Mouse (Mus musculus) ovary, adult 18-20 months (tissue): ENCODE results near the gene Apex1.
"Not testable (repeated sequence)": the region's sequence is repeated elsewhere in the genome, so short reads cannot be mapped to it uniquely, and the experiment has no call there.

ENCODE experiments used
- DNase-seq: peaks from one replicate; pipeline ENCODE4 v3.0.0; 2022; ENCODE audit warnings: low spot score, mixed read lengths

Apex1 gene

DNA sequence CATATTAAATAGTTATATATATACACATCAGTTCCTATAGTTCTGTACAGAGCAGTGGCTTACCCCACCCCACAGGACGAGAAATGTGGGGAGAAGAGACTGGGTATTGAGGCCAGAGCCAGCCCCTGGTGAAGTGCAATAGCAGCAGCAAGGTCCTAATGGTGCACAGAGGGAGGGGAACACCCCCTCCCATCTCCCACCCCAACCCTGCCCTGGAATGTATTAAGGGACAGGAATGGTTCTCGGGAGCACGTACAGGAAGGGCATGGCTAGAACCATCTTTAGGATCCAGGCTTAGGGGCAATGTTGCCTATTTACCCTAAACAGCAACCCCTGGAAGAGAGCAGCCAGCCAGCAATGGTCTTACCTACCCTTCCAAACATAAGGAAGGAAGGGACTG is 2.6 kb downstream of the Apex1 start:
- no peak for DNase-seq

DNA sequence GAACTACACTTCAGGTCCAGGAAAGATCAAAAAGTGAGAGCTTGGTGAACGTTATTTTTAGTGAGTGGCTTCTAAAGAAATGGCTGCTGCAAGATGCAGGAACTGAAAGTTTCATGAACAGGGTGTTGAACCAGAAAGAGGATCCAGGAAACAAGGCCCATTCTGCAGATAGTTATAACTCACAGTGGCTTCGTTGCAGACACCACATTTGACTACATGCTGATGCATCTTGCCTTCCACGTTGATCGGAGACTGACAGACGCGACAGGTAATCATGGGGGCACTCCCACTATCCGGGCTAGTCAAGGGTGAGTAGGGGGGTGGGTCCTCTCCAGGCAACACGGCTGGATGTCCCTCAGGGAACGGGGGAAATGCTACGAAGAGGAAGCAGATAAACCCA is 5.2 kb downstream of the Apex1 start:
- no peak for DNase-seq

DNA sequence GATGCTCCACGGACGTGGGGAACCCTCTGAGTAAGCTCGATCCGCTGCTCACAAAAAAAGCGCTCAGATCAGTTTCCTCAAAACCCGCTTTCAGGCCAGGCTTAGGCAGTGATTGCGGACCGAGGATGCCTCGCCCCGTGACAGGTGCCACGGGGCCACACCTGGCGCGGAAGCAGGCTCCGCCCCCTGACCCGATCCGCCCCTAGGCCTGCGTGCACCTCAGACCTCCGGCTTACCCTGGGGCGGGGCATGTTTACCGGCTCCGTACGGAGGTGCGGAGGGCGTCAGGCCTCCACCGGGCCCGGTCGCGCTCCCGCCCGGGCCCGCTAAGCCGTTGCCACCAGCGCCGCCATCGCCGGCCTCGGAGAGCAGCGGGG is 5.6 kb downstream of the Apex1 start:
- DNase-seq, result no peak

DNA sequence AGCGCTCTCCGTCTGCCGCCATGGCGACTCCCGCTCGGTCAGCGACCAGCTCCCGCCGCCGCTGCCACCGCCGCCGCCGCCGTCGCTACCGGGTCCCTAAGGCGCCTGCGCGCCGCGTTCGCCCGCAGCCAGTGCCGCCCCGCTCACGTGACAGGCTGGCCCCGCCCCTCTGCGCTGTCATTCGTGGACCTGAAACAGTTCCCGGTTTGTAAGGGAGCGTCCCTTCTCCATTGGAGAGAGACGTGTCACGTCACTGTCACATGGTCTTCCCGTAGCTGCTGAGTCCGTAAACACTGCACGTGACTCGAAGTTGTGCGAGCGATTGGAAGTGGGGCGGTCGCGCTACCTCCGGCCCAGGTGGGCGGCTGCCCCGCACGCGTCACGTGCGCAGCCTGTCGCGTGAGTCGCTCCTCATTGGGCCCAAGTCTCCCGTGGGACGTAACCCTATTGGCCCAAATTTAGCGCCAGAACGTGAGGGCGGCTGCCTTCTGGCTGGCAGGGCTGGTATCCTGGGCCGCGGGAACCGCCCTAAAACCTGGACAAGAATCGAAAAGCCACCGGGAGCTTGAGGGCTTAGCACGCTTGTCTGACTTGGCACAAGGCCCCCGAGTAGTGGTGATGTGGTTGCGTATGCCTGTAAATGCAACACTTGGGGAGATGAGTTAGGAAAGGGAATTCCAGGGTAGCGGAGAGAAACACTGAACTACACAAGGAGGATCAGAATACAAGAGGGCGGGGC is 6.2 kb downstream of the Apex1 start, which contains the start of the genes Pip4p1 and Pnp:
Gene Pip4p1, minus strand, starts transcription at position 103 of the 739 bp plus-strand sequence.
Gene Pnp, plus strand, starts transcription at position 329 of the 739 bp plus-strand sequence.
- peak; percentile 99 for DNase-seq

DNA sequence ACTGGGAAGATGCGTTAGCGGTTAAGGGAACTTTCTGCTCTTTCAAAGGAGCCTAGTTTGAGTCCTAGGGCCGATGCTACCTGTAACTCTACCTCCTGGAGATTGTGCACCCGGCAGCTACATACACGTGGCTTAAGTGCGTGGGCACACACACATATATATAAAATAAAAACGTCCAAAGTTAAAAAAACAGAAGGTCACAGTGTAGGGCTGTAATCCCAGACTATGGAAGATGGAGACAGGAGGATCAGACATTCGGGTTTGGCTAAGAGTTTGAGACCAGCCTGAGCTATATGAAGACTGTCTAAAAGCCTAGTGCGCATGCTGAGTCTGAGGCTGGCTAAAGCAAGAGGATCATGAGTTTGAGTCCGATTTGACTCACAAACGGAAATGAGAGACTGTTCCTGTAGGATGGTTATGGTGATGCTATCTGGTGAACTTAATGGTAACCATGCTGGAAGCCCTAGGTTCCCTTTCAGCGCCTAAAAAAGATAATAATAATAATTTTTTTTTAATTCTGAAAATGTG is 6.8 kb downstream of the Apex1 start:
- DNase-seq, result no peak

DNA sequence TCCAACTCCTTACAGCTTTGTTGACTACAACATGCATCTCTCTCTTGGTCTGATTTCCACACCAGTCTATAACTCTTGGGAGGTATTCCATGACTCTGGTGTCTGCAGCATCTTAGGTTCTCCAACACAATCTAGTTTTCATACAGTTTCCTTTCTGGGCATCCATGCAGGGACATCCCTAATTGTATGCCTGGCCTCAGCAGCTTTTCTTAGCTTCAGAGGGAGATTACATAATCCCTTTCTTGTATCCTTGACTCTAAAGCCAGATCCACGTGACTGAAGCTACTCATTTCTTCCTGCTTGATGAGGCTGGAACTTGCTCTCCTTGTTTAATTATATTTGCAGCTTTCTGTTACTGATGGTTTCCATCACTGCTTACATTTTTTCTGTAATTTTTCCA is 11.9 kb downstream of the Apex1 start:
- DNase-seq, result no peak

DNA sequence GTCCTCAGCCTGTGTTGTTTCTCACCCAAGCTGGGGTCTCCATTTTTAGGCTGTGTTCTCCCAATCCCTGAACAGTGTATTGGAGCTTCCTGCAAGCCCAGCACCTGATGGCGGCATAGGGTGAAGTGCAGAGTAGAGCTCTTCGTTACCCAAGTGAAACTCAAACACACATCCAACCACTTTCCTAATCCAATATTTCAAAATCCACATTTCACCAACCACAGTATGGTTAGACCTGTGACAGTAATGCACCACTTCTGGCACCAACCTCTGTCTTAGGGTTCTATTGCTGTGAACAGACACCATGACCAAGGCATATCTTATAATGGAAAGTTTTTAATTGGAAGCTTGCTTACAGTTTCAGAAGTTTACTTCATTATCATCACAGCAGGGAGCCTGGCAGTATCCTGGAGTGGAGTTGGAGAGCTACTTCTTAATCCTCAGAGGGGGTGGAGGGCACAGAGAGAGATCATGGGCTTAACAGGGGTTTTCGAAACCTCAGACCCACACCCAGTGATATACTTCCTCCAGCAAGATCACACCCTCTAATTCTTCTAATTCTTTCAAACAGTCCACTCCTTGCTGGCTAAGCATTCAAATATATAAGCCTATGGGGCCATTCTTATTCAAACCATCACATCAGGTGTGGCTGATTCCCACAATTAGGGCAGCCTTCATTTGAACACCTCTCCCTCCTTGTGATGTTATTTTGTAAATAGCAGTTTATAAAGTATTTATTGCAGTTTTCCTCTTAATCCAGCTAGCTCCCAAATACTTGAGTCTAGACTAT is 13.5 kb downstream of the Apex1 start:
- no peak for DNase-seq

DNA sequence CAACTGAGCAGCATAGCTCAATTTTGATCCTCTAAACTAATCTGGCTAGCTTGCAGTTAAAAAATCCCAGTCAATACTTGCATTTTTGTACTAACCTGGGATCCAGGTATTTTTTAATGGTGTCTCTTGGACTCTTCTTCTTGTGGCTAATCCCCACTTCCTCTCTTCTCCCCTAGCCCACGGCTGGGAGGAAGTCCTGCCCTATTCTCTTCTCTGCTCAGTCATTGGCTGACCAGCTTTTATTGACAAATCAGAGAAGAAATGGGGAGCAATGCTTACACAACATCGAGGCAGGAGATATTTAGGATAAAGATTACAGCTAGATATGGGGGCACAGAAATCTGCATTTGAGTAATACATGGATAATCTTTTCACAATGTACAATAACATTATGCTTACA is 14.2 kb downstream of the Apex1 start:
- DNase-seq, result no peak

DNA sequence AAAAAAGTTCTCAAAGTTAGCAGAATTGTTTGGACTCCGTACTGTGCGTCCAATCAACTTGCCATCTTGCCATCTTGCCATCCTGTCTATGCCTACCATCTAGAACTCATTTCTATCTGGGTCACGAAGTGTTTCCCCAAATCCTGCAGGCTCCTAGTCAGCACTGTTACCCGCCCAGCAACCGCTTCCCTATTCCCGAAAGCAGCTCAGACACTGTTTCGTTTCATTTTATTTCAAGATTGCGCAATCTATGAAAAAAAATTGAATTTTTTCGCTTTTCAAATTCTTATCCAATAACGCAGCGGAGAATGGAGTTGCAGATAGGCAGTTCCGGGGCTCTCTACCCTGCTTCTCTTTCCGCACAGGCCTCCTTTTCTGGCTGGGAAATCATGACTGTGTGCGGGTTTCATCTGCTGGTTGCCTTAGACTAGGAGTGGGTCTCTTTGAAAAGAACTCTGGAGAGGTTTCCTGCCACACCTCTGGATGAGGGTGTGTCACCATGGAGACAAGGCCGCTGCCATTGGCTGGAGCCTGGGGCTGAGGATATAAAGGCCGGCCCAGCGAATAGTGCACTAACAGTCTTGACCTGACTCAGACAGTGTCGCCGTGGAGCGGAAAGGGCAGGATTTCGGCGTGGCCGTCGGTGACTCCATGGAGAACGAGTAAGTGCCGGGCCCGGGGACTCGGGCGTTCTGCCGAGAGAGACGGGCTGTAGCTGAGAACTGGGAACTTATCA is 19.3 kb downstream of the Apex1 start, which contains the start of gene Gm49342:
Gene Gm49342, plus strand, starts transcription at position 586 of the 736 bp plus-strand sequence.
- DNase-seq, result peak; percentile 93

DNA sequence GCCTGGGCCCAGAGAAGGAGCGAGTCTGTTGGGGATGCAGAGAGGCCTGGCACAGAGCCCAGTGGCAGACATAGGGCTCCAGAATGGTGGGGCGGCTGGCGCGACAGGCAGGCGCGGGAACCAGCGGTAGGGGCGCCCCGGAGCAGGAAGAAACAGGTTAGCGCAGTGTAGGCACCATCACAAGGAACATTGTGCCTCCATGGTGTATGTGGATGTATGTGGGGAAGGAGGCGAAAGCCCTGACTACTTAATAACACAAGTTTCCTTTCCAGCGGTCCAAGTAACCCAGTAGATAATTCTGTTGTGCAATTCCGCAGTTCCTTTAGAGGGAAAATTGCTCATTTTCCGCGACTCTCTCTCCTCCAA is 19.9 kb downstream of the Apex1 start:
- DNase-seq, result not testable (repeated sequence)

DNA sequence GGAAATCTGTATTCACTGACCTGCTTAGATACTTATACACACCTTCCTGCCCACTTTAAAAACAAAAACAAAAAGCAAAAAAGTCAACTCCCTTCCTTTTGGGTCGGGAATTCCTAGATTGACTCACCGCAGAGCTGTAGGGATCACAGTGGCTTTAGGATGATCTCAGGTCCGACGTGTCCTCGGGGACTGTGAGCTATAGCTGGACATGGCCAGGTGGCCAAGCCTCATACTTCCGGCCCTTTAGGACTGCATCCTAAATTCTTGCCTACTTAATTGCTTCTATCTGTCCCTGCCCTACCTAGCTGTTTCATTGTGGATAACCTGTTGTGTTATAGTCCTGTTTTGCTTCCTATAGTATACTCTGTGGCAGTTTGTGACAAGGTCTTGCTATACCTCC is 20.3 kb downstream of the Apex1 start:
- not testable (repeated sequence) for DNase-seq

DNA sequence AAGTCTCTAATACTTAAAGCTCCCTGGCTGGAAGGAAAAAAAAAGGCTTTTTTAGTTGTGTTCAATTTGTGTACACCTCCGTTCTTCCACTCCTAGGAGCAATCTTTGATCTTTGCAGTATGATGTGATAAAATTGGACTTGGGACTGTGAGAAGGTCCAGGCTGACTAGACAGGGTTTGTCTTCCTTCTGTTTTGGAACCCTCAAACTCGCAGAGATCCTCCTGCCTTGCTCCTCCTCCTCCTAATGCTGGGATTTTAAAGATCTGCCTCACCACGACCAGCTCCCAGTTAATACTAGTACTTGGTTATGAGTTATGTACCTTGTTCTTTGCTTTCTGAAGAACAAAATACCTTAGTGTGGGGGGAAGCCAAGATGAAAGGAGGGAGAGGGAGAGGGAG is 20.8 kb downstream of the Apex1 start:
- DNase-seq, result not testable (repeated sequence)

DNA sequence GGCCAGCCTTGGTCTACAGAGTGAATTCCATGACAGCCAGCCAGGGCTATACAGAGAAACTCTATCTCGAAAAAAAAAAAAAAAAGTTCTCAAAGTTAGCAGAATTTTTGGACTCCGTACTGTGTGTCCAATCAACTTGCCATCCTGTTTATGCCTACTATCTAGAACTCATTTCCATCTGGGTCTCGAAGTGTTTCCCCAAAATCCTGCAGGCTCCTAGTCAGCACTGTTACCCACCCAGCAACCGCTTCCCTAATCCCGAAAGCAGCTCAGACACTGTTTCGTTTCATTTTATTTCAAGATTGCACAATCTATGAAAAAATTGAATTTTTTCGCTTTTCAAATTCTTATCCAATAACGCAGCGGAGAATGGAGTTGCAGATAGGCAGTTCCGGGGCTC is 30.7 kb downstream of the Apex1 start:
- DNase-seq, result no peak

DNA sequence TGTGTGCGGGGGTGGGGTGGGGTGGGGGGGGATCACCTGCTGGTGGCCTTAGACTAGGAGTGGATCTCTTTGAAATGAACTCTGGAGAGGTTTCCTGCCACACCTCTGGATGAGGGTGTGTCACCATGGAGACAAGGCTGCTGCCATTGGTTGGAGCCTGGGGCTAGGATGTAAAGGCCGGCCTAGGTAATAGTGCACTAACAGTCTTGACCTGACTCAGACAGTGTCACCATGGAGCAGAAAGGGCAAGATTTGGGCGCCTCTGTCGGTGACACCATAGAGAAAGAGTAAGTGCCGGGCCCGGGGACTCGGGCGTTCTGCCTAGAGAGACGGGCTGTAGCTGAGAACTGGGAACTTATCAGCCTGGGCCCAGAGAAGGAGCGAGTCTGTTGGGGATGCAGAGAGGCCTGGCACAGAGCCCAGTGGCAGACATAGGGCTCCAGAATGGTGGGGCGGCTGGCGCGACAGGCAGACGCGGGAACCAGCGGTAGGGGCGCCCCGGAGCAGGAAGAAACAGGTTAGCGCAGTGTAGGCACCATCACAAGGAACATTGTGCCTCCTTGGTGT is 31.3 kb downstream of the Apex1 start, which contains the start of gene Pnp2:
Gene Pnp2, plus strand, starts transcription at position 51 of the 567 bp plus-strand sequence.
- peak; percentile 23 for DNase-seq

DNA sequence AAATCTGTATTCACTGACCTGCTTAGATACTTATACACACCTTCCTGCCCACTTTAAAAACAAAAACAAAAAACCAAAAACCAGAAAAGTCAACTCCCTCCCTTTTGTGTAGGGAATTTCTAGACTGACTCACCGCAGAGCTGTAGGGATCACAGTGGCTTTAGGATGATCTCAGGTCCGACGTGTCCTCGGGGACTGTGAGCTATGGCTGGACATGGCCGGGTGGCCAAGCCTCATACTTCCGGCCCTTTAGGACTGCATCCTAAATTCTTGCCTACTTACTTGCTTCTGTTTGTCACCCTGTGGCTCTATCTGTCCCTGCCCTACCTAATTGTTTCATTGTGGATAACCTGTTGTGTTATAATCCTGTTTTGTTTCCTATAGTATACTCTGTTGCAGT is 32.0 kb downstream of the Apex1 start:
- not testable (repeated sequence) for DNase-seq

DNA sequence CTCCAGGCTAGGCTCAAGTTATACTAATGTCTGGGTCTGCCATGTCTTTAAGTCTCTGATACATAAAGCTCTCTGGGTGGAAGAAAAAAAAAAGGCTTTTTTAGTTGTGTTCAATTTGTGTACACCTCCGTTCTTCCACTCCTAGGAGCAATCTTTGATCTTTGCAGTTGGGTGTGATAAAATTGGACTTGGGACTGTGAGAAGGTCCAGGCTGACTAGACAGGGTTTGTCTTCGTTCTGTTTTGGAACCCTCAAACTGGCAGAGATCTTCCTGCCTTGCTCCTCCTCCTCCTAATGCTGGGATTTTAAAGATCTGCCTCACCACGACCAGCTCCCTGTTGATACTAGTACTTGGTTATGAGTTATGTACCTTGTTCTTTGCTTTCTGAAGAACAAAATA is 32.4 kb downstream of the Apex1 start:
- DNase-seq, result not testable (repeated sequence)

DNA sequence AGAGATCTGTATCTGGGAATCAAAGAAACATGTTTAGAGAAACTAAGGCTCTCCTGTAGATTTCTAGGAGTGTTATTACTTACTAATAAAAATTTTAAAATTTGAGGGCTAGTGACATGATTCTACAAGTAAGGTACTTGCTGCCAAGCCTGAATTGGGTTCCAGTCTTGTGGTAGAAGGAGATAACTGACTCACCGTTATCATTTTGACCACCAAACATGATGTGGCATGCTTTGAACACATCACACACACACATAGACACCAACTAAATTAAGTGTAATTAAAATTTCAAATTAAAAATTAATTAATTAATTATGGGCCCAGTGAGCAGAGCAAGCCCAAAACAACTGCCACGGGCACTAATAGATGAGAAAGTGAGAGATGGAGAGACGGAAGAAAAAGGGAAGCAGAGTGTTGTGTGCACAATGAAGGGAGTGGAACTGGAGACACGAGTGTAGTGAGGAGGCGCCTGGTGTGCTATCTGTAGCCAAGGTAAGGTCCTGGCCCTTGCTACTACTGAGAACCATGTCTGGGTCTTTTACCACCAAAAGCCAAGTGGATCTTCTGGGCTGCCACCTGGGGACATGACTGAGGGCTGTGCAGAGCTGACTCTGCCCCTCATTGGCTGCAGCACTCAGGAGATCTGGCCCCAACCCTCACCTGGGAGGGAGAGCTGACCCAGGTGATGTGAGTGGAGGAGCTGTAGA is 33.7 kb downstream of the Apex1 start:
- DNase-seq, result not testable (repeated sequence)

DNA sequence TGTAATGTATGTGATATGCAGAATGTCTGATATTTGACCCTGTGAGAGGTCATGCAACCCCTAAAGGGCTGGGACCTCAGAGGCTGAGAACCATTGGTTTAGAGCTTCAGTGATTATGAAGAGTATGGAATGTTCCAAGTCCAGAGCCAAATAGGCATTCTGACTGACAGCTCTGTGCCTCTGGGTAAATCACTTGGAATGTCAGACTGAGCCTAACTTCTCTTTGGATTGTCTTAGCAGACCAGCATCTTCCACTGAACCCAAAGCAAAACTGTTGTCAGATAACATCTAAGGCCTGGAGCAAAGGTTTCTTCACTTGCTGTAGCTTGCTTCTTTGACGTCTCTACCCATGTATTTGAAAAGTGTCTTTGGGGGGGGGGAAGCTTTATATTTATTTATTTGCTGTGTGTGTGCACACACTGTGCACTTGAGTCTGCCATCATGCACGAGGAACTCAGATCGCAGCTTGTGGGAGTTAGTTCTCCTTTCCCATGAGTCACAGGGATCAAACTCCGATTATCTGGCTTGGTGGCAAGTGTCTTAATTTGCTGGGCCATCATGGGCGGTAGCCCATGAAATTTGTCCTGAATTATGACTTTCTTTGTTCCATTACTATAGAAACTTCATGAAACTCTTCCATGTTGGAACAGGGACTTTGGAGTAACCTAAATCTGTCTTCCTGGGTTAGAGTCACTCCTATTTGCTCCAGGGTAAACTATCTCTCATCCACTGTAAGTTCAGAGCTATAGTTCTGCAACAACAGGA is 43.6 kb downstream of the Apex1 start:
- no peak for DNase-seq

DNA sequence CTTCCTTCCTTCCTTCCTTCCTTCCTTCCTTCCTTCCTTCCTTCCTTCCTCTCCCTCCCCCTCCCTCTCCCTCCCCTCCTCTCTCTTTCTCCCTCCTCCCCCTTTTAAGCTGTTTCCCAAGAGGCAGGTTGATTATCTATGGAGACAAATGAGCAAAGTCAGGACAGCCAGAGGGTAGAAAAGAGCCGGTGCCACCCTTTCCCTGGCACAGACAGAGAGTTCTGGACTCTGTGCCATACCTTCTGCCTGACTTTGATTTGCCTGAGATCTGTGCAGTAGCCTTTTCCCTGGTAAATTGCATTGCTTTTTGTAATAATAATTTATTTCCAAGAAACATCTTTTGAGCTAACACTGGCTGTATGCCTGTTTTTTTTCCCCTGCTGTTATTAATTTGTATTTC is 44.3 kb downstream of the Apex1 start:
- no peak for DNase-seq
